Mouse (Mus musculus): ENCODE results near the gene Rbm34. TPM values are rescaled to one million over a fixed set of nuclear protein-coding genes. Genes with fewer than 3 reads are reported as not detected.

Rbm34 gene
- polyA plus RNA-seq, 1 experiment from 2014 or later = 24.0 TPM

DNA sequence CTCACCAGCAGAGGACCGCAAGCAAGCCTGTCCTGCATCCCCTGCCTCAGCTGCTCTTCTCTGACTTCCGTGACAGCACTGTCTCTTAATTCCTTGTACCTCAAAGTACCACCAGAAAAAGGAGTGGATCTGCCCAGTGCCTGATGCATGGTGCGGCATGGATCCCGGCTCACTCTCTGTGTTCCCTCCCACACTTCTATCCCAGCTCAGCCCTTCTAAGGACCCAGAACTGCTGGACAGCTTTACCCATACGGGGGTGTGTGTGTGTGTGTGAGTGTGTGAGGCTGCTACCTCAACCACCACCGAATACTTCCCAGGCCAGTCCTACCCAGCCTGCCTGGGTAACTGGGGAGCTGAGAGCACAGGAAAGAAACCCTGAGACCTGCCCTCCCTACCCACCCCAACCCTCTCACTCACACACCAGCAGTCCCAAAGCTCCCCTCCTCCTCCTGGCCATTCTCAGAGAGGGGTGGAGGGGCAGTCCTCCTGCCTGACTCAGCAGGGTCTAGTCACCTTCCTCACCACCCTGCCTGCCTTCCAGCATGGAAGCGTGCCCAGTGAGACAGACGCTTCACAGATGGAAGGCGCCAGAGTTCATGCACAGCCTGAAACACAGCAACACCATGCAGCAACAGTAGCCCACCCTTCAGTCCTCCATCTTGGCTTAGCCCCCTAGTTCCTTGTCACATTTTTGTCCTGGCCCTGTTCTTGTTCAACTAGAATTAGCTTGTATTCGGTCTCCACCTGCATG, 41.9 kb downstream of the Rbm34 start:
- 89% methylated on average over 10 of the region's 10 CpGs for WGBS
- Histone ChIP-seq H3K27ac (no peak overlapping the region), H3K27me3 (no peaks in the 10 kb centered on the region), H3K4me3 (no peak overlapping the region), H3K4me1 (no peaks in the 10 kb centered on the region), H3K36me3 (ENCODE audit: poor library complexity, severe bottlenecking) (peaks cover 38% of the 10 kb centered on the region), H3K9me3 (replicated peaks) (no peaks in the 10 kb centered on the region), H3K9ac (no peak overlapping the region), H3K4me2 (no peak overlapping the region)
- peak; percentile 19; the same call in 1 of the 2 replicates for ATAC-seq

DNA sequence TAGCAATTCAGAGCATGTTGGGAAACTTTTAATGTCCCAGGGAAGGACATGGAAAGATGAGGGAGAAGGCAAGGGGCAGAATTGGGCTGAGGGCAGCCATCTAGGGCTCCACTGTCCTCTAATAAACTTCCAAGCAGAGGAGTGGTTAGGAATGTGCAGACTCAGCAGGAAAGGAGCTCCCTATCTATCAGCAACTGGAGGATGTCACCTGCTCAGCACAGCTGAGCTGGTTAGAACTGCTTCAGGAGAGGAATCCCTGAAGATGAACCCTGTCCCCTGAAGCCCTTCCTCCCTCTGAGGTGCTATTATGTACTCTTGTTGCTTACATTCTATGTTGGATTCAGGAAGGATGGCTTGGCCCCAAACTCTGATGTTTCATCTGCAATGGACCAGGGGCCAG, 42.8 kb downstream of the Rbm34 start:
- H3K27me3 ChIP-seq = no peaks in the 10 kb centered on the region
- H3K36me3 ChIP-seq (ENCODE audit: poor library complexity, severe bottlenecking) = peaks cover 29% of the 10 kb centered on the region
- H3K9ac ChIP-seq = no peak overlapping the region
- no peak overlapping the region for H3K4me3 ChIP-seq
- no peak overlapping the region for H3K27ac ChIP-seq
- H3K4me2 ChIP-seq = no peak overlapping the region
- ATAC-seq = no peak
- no peaks in the 10 kb centered on the region for H3K9me3 ChIP-seq (replicated peaks)
- H3K4me1 ChIP-seq = no peaks in the 10 kb centered on the region

DNA sequence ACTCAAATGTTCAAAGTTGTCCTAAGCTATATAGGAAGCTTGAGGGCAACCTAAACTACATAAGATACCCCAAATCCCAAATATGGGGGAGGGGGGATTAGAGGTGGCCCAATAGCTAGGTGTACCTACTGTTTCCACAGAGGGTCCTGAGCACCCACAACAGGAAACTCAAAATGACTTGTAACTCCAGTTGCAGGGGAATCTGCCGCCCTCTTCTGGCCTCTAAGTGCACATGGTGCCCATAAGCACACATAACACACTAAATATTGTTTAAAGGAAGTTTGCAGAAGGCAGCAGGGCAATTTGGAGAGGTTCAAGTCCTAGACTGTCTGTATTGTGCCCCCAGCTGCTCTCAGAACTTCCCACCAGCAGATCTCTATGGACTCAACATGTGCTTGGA, 43.8 kb downstream of the Rbm34 start:
- 43% methylated on average over 1 of the region's 1 CpGs for WGBS
- ATAC-seq = no peak
- Histone ChIP-seq H3K4me1 (no peaks in the 10 kb centered on the region), H3K4me3 (no peak overlapping the region), H3K4me2 (no peak overlapping the region), H3K27ac (no peak overlapping the region), H3K9ac (no peak overlapping the region), H3K9me3 (replicated peaks) (no peaks in the 10 kb centered on the region), H3K36me3 (ENCODE audit: poor library complexity, severe bottlenecking) (peaks cover 21% of the 10 kb centered on the region), H3K27me3 (no peaks in the 10 kb centered on the region)

DNA sequence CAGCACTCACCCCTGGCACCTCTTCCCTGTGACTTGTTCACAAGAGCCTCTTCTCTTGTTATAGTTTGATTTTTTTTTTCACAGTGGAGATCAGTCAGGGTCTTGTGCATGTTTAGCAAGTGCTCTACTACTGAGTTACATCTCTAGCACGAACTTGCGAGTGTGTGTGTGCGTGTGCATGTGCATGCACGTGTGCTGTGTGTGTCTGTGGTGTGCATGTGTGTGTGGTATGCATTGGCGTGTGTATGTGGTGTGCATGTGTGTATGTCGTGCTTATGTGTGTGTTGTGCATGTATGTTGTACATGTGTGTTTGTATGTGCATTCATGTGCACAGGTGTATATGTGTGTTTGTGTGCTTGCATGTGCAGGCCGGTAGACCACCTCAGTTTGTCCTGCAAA, 47.9 kb downstream of the Rbm34 start:
- ATAC-seq = no peak
- Histone ChIP-seq H3K36me3 (ENCODE audit: poor library complexity, severe bottlenecking) (peaks cover 5% of the 10 kb centered on the region), H3K9ac (no peak overlapping the region), H3K4me3 (no peak overlapping the region), H3K27ac (no peak overlapping the region), H3K9me3 (replicated peaks) (no peaks in the 10 kb centered on the region), H3K27me3 (no peaks in the 10 kb centered on the region), H3K4me1 (no peaks in the 10 kb centered on the region), H3K4me2 (no peak overlapping the region)
- WGBS = 97% methylated on average over 7 of the region's 7 CpGs

DNA sequence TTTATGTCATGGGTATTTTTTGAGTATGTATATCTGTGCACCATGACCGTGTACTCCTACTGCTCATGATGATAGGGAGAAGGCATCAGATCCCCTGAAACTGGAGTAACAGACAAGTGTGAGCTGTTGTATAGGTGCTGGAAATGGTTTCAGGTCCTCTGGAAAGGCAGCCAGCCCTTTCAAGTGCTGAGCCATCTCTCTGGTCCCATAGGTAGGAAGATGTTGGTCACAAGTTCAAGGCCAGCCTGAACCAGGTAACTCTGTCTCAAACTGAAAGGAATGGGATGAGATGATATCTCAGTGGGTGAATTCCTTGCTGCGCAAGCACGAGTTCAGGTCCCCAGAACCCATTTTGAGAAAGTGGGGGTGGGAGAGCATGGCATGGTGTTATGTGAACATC, 49.4 kb downstream of the Rbm34 start:
- Histone ChIP-seq H3K9ac (no peak overlapping the region), H3K4me1 (no peaks in the 10 kb centered on the region), H3K27me3 (no peaks in the 10 kb centered on the region), H3K4me2 (no peak overlapping the region), H3K9me3 (replicated peaks) (no peaks in the 10 kb centered on the region), H3K36me3 (ENCODE audit: poor library complexity, severe bottlenecking) (peaks cover 5% of the 10 kb centered on the region), H3K4me3 (no peak overlapping the region), H3K27ac (no peak overlapping the region)
- no peak for ATAC-seq
- 95% methylated on average over 3 of the region's 3 CpGs for WGBS

DNA sequence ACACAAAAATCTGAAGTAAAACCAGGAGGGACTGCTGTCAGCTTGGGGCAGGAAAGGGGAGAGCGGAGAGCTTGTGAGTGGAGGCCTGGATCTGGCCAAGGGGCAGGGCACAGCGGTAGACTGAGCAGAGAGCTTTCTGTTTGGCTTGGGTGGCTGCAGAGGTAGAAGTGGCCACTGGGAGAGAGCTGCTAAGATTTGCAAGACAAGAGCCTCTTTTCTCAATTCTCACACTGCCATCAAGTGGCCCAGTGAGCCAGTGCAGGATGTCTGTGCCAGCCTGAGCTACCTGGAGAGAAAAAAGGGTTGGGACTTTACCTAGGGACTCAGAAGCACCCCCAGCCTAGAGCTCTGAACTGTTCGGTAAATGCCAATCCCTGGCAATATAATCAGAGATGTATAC, 50.0 kb downstream of the Rbm34 start:
- Histone ChIP-seq H3K4me1 (no peaks in the 10 kb centered on the region), H3K9me3 (replicated peaks) (no peaks in the 10 kb centered on the region), H3K27ac (no peak overlapping the region), H3K4me2 (no peak overlapping the region), H3K36me3 (ENCODE audit: poor library complexity, severe bottlenecking) (no peaks in the 10 kb centered on the region), H3K4me3 (no peak overlapping the region), H3K27me3 (no peaks in the 10 kb centered on the region), H3K9ac (no peak overlapping the region)
- 25% methylated on average over 3 of the region's 3 CpGs for WGBS
- peak; percentile 86 for ATAC-seq

DNA sequence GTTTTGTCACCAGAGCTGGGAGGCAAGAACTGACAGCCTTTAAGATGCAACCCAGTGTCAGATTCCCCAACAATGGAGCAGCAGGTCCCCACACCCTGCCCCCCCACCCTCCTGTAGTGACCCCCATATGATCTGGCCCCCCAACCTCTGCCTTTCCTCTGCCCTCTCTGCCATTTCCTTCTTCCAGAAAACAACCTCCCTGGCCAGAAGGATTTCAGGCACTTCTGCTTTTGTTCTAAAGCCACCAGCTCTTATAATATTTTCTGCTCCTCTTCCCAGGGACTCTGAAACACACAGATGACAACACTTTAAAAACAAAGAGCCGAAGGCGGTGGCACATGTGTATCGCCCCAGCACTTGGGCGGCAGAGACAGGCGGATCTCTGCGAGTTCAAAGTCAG, 50.5 kb downstream of the Rbm34 start:
- WGBS = 88% methylated on average over 6 of the region's 6 CpGs
- Histone ChIP-seq H3K4me2 (no peak overlapping the region), H3K4me1 (no peaks in the 10 kb centered on the region), H3K9ac (no peak overlapping the region), H3K9me3 (replicated peaks) (no peaks in the 10 kb centered on the region), H3K4me3 (no peak overlapping the region), H3K36me3 (ENCODE audit: poor library complexity, severe bottlenecking) (no peaks in the 10 kb centered on the region), H3K27me3 (no peaks in the 10 kb centered on the region), H3K27ac (no peak overlapping the region)
- no peak for ATAC-seq

DNA sequence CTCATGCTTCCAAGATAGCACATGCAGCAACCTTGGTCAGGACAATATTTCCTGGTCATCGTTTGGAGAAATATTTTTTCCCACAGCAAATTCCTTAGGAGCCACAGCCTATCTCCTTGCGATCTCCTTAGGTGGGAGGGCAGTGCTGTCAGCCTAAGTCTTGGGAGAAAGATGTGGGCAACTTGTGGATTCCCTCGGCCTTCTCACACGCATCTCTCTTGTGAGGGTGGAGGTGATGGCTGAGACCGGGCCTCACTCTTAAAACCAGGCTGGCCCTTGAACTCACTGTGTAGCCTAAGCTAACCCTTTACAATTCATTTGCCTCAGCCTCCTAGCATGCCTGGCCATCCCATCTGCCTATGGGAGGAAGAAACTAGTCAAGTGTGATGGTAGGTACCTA, 51.2 kb downstream of the Rbm34 start:
- H3K4me1 ChIP-seq = no peaks in the 10 kb centered on the region
- WGBS = 94% methylated on average over 5 of the region's 5 CpGs
- H3K36me3 ChIP-seq (ENCODE audit: poor library complexity, severe bottlenecking) = no peaks in the 10 kb centered on the region
- H3K27me3 ChIP-seq = no peaks in the 10 kb centered on the region
- ATAC-seq = no peak
- no peak overlapping the region for H3K4me2 ChIP-seq
- no peak overlapping the region for H3K9ac ChIP-seq
- no peak overlapping the region for H3K27ac ChIP-seq
- no peaks in the 10 kb centered on the region for H3K9me3 ChIP-seq (replicated peaks)
- H3K4me3 ChIP-seq = no peak overlapping the region

DNA sequence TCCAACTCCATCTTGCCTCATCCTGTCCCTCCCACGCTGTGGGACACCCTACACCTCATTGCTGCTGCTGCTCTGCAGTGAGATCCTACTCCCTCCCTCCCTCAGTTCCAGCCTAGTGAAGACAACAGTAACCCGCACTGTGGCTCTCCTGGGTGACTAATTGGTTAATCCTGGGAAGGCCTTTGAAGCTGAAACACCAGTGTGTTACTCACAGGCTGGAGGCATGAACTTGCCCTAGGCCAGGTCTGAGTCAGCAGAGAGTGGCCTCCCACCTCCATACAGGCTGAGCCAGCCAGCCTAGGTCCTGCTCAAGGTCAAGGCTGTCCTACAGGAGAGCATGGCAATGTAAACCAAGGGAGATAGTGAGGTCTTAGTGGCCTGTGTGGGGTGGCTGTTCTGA, 51.6 kb downstream of the Rbm34 start:
- Histone ChIP-seq H3K4me3 (no peak overlapping the region), H3K27ac (no peak overlapping the region), H3K4me1 (peaks cover 4% of the 10 kb centered on the region), H3K36me3 (ENCODE audit: poor library complexity, severe bottlenecking) (no peaks in the 10 kb centered on the region), H3K9ac (no peak overlapping the region), H3K9me3 (replicated peaks) (no peaks in the 10 kb centered on the region), H3K4me2 (no peak overlapping the region), H3K27me3 (no peaks in the 10 kb centered on the region)
- ATAC-seq = no peak
- 54% methylated on average over 2 of the region's 2 CpGs for WGBS

DNA sequence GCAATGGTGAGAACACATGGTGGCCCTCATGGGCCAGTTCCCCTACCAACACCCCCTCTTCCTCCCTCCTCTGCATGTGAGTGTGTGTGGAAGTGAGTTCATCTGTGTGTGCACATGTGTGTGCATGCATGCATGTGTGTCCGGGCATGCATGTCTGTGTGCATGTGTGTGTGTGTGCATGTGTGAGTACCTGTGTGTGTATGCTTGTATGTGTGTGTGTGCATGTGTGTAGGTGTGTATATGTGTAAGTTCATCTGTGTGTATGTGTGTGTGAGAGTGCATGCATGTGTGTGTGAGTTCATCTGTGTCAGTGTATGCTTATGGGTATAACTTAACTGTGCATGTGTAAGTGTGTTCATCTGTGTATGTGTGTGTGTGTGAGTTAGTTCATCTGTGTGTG, 52.5 kb downstream of the Rbm34 start:
- Histone ChIP-seq H3K4me3 (no peak overlapping the region), H3K9ac (no peak overlapping the region), H3K27ac (no peak overlapping the region), H3K36me3 (ENCODE audit: poor library complexity, severe bottlenecking) (no peaks in the 10 kb centered on the region), H3K9me3 (replicated peaks) (no peaks in the 10 kb centered on the region), H3K4me1 (peaks cover 10% of the 10 kb centered on the region), H3K27me3 (no peaks in the 10 kb centered on the region), H3K4me2 (no peak overlapping the region)
- no peak for ATAC-seq
- 96% methylated on average over 1 of the region's 1 CpGs for WGBS

DNA sequence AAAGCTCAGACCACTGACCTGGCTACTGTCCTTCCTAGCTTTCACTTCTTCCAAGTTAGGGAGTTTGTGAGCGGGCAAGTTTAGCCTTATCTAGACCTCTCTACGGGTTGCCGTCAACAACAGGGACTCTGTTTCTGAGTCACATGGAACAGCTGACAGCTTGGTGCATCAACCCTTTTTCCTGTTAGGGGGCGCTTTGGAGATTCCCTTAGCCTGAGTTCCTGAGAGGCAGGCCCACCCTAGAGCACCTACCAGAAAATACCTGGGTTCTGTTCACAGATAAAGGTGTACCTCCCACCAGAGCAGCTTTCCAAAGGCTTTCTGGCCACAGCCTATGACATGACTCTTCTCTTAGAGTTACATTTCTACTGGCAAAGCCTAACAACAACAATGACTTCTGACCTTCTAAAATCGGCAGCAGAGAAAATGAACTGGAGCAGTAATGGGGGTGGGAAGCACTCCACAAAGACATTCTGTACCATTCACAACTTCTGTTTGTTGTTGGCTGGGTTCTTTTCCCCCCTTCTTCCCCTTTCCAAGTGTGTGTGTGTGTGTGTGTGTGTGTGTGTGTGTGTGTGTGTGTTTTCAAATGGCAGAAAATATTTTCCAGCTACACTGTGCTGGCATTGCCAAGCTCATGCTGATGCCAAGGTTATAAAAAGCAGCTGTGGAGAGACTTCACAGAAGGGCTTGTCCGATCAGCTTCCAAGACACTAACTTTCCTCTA, 53.5 kb downstream of the Rbm34 start:
- Histone ChIP-seq H3K36me3 (ENCODE audit: poor library complexity, severe bottlenecking) (no peaks in the 10 kb centered on the region), H3K9me3 (replicated peaks) (no peaks in the 10 kb centered on the region), H3K4me3 (no peak overlapping the region), H3K27ac (no peak overlapping the region), H3K4me2 (no peak overlapping the region), H3K9ac (no peak overlapping the region), H3K27me3 (no peaks in the 10 kb centered on the region), H3K4me1 (peaks cover 14% of the 10 kb centered on the region)
- no peak for ATAC-seq
- WGBS = 68% methylated on average over 6 of the region's 6 CpGs

DNA sequence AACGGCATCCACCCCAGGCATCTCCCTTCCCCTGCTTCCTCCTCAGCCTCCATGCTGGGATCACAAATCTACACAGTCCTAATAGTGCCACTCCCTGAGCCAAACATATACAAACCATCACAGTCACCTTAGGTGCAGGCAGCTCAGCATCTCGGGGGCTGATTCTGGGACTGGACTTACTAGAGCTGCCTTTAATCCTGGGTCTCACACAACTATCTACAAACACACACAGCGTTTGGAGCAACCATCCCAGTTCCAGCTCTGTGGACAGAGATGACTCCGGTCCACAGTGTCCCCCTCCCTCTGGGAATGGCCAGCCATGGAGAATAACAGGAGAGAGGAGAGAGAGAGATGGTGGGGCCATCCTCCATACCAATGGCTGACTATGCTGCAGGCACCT, 54.3 kb downstream of the Rbm34 start:
- ATAC-seq = no peak
- no peaks in the 10 kb centered on the region for H3K27me3 ChIP-seq
- H3K9ac ChIP-seq = no peak overlapping the region
- peaks cover 14% of the 10 kb centered on the region for H3K4me1 ChIP-seq
- H3K36me3 ChIP-seq (ENCODE audit: poor library complexity, severe bottlenecking) = no peaks in the 10 kb centered on the region
- 88% methylated on average over 4 of the region's 4 CpGs for WGBS
- H3K4me2 ChIP-seq = no peak overlapping the region
- H3K27ac ChIP-seq = no peak overlapping the region
- no peaks in the 10 kb centered on the region for H3K9me3 ChIP-seq (replicated peaks)
- no peak overlapping the region for H3K4me3 ChIP-seq
